Mouse (Mus musculus): ENCODE data around the gene Slco1c1. TPM values are rescaled to one million over a fixed set of nuclear protein-coding genes. Genes with fewer than 3 reads are reported as not detected.

Slco1c1 gene
- 13.5 and 19.3 TPM in 2 replicates for polyA plus RNA-seq (2014; fragmentation: Nextera tagmentation; extraction: Ambion mirVana)

- Histone ChIP-seq H3K4me3 (ENCODE audit: low read depth, low read length) (no peak within 1 kb of the TSS), H3K27me3 (replicated peaks; ENCODE audit: control insufficient read depth, insufficient read depth, low read length) (no peaks in the 10 kb centered on the region), H3K36me3 (ENCODE audit: control insufficient read depth, insufficient read depth, low read length) (no peaks in the 10 kb centered on the region), H3K4me2 (ENCODE audit: low read length) (no peak within 1 kb of the TSS), H3K9ac (ENCODE audit: low read length) (no peak within 1 kb of the TSS), H3K4me1 (ENCODE audit: control insufficient read depth, insufficient read depth, low read length) (no peaks in the 10 kb centered on the region), H3K27ac (ENCODE audit: low read depth, low read length) (no peak within 1 kb of the TSS), H3K9me3 (replicated peaks; ENCODE audit: control insufficient read depth, low read length) (no peaks in the 10 kb centered on the region)
- 20% methylated on average over 2 of the region's 2 CpGs for WGBS
- ATAC-seq: no peak; the same call in 1 of the 2 replicates
- peak; percentile 35 for DNase-seq (ENCODE audit: low spot score)
These were observed at the start of gene Slco1c1 for GRCm38 (mm10) chr6:141523747-141524640. Gene Slco1c1, plus strand, starts transcription at chr6:141524368.

GRCm38 (mm10) chr6:141474696-141475095 is 49.5 kb upstream of the Slco1c1 start:
- WGBS: 28% methylated on average over 3 of the region's 3 CpGs
- Histone ChIP-seq H3K27me3 (replicated peaks; ENCODE audit: control insufficient read depth, insufficient read depth, low read length) (no peaks in the 10 kb centered on the region), H3K4me3 (ENCODE audit: low read depth, low read length) (no peak overlapping the region), H3K9ac (ENCODE audit: low read length) (no peak overlapping the region), H3K9me3 (replicated peaks; ENCODE audit: control insufficient read depth, low read length) (no peaks in the 10 kb centered on the region), H3K4me1 (ENCODE audit: control insufficient read depth, insufficient read depth, low read length) (peaks cover 2% of the 10 kb centered on the region; the same call in 1 of the 2 replicates), H3K4me2 (ENCODE audit: low read length) (no peak overlapping the region), H3K36me3 (ENCODE audit: control insufficient read depth, insufficient read depth, low read length) (no peaks in the 10 kb centered on the region), H3K27ac (ENCODE audit: low read depth, low read length) (no peak overlapping the region)
- ATAC-seq: peak; percentile 44; the same call in 1 of the 2 replicates
- peak; percentile 71 for DNase-seq (ENCODE audit: low spot score)

GRCm38 (mm10) chr6:141485302-141486021 is 38.7 kb upstream of the Slco1c1 start:
- WGBS: 36% methylated on average over 10 of the region's 10 CpGs
- Histone ChIP-seq H3K4me2 (ENCODE audit: low read length) (no peak overlapping the region), H3K27ac (ENCODE audit: low read depth, low read length) (no peak overlapping the region), H3K9me3 (replicated peaks; ENCODE audit: control insufficient read depth, low read length) (no peaks in the 10 kb centered on the region), H3K36me3 (ENCODE audit: control insufficient read depth, insufficient read depth, low read length) (no peaks in the 10 kb centered on the region), H3K4me3 (ENCODE audit: low read depth, low read length) (no peak overlapping the region), H3K4me1 (ENCODE audit: control insufficient read depth, insufficient read depth, low read length) (peaks cover 5% of the 10 kb centered on the region; the same call in 1 of the 2 replicates), H3K9ac (ENCODE audit: low read length) (no peak overlapping the region), H3K27me3 (replicated peaks; ENCODE audit: control insufficient read depth, insufficient read depth, low read length) (no peaks in the 10 kb centered on the region)
- peak; percentile 85 for DNase-seq (ENCODE audit: low spot score)
- ATAC-seq: peak; percentile 88

GRCm38 (mm10) chr6:141487266-141487665 is 36.9 kb upstream of the Slco1c1 start:
- peak; percentile 64 for ATAC-seq
- Histone ChIP-seq H3K4me1 (ENCODE audit: control insufficient read depth, insufficient read depth, low read length) (peaks cover 5% of the 10 kb centered on the region; the same call in 1 of the 2 replicates), H3K27ac (ENCODE audit: low read depth, low read length) (no peak overlapping the region), H3K9ac (ENCODE audit: low read length) (no peak overlapping the region), H3K9me3 (replicated peaks; ENCODE audit: control insufficient read depth, low read length) (no peaks in the 10 kb centered on the region), H3K4me2 (ENCODE audit: low read length) (no peak overlapping the region), H3K27me3 (replicated peaks; ENCODE audit: control insufficient read depth, insufficient read depth, low read length) (no peaks in the 10 kb centered on the region), H3K36me3 (ENCODE audit: control insufficient read depth, insufficient read depth, low read length) (no peaks in the 10 kb centered on the region), H3K4me3 (ENCODE audit: low read depth, low read length) (no peak overlapping the region)
- WGBS: 57% methylated on average over 7 of the region's 7 CpGs
- peak; percentile 81 for DNase-seq (ENCODE audit: low spot score)

- ATAC-seq (no peak), DNase-seq (ENCODE audit: low spot score) (peak; percentile 77)
- Histone ChIP-seq H3K27me3 (replicated peaks; ENCODE audit: control insufficient read depth, insufficient read depth, low read length) (no peaks in the 10 kb centered on the region), H3K4me1 (ENCODE audit: control insufficient read depth, insufficient read depth, low read length) (peaks cover 5% of the 10 kb centered on the region; the same call in 1 of the 2 replicates), H3K4me3 (ENCODE audit: low read depth, low read length) (no peak overlapping the region), H3K27ac (ENCODE audit: low read depth, low read length) (no peak overlapping the region), H3K9me3 (replicated peaks; ENCODE audit: control insufficient read depth, low read length) (no peaks in the 10 kb centered on the region), H3K36me3 (ENCODE audit: control insufficient read depth, insufficient read depth, low read length) (no peaks in the 10 kb centered on the region), H3K9ac (ENCODE audit: low read length) (no peak overlapping the region), H3K4me2 (ENCODE audit: low read length) (no peak overlapping the region)
- WGBS: 15% methylated on average over 11 of the region's 11 CpGs
These were observed 35.5 kb upstream of the Slco1c1 start for GRCm38 (mm10) chr6:141488619-141489018.

- 53% methylated on average over 4 of the region's 4 CpGs for WGBS
- Histone ChIP-seq H3K9me3 (replicated peaks; ENCODE audit: control insufficient read depth, low read length) (no peaks in the 10 kb centered on the region), H3K36me3 (ENCODE audit: control insufficient read depth, insufficient read depth, low read length) (no peaks in the 10 kb centered on the region), H3K27ac (ENCODE audit: low read depth, low read length) (no peak overlapping the region), H3K9ac (ENCODE audit: low read length) (no peak overlapping the region), H3K4me2 (ENCODE audit: low read length) (no peak overlapping the region), H3K27me3 (replicated peaks; ENCODE audit: control insufficient read depth, insufficient read depth, low read length) (no peaks in the 10 kb centered on the region), H3K4me1 (ENCODE audit: control insufficient read depth, insufficient read depth, low read length) (peaks cover 18% of the 10 kb centered on the region), H3K4me3 (ENCODE audit: low read depth, low read length) (no peak overlapping the region)
- DNase-seq (ENCODE audit: low spot score) (no peak), ATAC-seq (no peak)
These were observed 29.3 kb upstream of the Slco1c1 start for GRCm38 (mm10) chr6:141494909-141495308.

GRCm38 (mm10) chr6:141495634-141496418 is 28.3 kb upstream of the Slco1c1 start:
- DNase-seq (ENCODE audit: low spot score) (peak; percentile 96), ATAC-seq (peak; percentile 94)

GRCm38 (mm10) chr6:141499511-141499910 is 24.7 kb upstream of the Slco1c1 start:
- H3K4me2 ChIP-seq (ENCODE audit: low read length): no peak overlapping the region
- H3K9ac ChIP-seq (ENCODE audit: low read length): no peak overlapping the region
- no peaks in the 10 kb centered on the region for H3K36me3 ChIP-seq (ENCODE audit: control insufficient read depth, insufficient read depth, low read length)
- DNase-seq (ENCODE audit: low spot score) (no peak), ATAC-seq (no peak)
- H3K27ac ChIP-seq (ENCODE audit: low read depth, low read length): no peak overlapping the region
- H3K4me3 ChIP-seq (ENCODE audit: low read depth, low read length): no peak overlapping the region
- H3K4me1 ChIP-seq (ENCODE audit: control insufficient read depth, insufficient read depth, low read length): peaks cover 17% of the 10 kb centered on the region
- no peaks in the 10 kb centered on the region for H3K27me3 ChIP-seq (replicated peaks; ENCODE audit: control insufficient read depth, insufficient read depth, low read length)
- no peaks in the 10 kb centered on the region for H3K9me3 ChIP-seq (replicated peaks; ENCODE audit: control insufficient read depth, low read length)

More at GRCm38 (mm10) chr6:141495634-141496418, 28.3 kb upstream of the Slco1c1 start:
- H3K9me3 ChIP-seq (replicated peaks; ENCODE audit: control insufficient read depth, low read length): no peaks in the 10 kb centered on the region
- peak overlapping the region; percentile 67 for H3K27ac ChIP-seq (ENCODE audit: low read depth, low read length)
- H3K4me3 ChIP-seq (ENCODE audit: low read depth, low read length): no peak overlapping the region
- 1% methylated on average over 13 of the region's 13 CpGs for WGBS
- H3K27me3 ChIP-seq (replicated peaks; ENCODE audit: control insufficient read depth, insufficient read depth, low read length): no peaks in the 10 kb centered on the region
- H3K9ac ChIP-seq (ENCODE audit: low read length): no peak overlapping the region
- peaks cover 18% of the 10 kb centered on the region for H3K4me1 ChIP-seq (ENCODE audit: control insufficient read depth, insufficient read depth, low read length)
- no peaks in the 10 kb centered on the region for H3K36me3 ChIP-seq (ENCODE audit: control insufficient read depth, insufficient read depth, low read length)
- no peak overlapping the region for H3K4me2 ChIP-seq (ENCODE audit: low read length)

Data from forebrain, embryonic 14.5 days (tissue).